Mouse (Mus musculus) olfactory bulb, adult 2 months (tissue): ENCODE measurements around the gene Rpl23a. TPM values are rescaled to one million over a fixed set of nuclear protein-coding genes. Genes with fewer than 3 reads are reported as not detected.

Experiments
- H3K27ac ChIP-seq: fragments of 200-500 bp; 2 replicates; pipeline ENCODE4 v1.5.1; 2012; ENCODE audit warnings: low read depth, low read length; ENCODE audit not compliant: insufficient read depth
- H3K4me1 ChIP-seq: fragments of 200-500 bp; 2 replicates; pipeline ENCODE4 v1.6.1; 2012; ENCODE audit warnings: low read length; ENCODE audit not compliant: control insufficient read depth, insufficient read depth
- H3K4me3 ChIP-seq: fragments of 200-500 bp; 2 replicates; pipeline ENCODE4 v1.5.1; 2012; ENCODE audit warnings: mild to moderate bottlenecking, low read depth, low read length, moderate library complexity; ENCODE audit not compliant: insufficient read depth
- CTCF ChIP-seq: fragments of 200-500 bp; IDR thresholded peaks from 2 replicates; pipeline ENCODE4 v1.5.1; 2012; ENCODE audit warnings: low read depth, mild to moderate bottlenecking, low read length, moderate library complexity; ENCODE audit not compliant: insufficient read depth
- POLR2A ChIP-seq: fragments of 200-500 bp; IDR thresholded peaks from 2 replicates; pipeline ENCODE4 v1.6.1; 2012; ENCODE audit warnings: mild to moderate bottlenecking, low read depth, low read length, moderate library complexity; ENCODE audit not compliant: insufficient read depth
- WGBS: fragments of 180-500 bp; shearing (Covaris S2); methylation state at CpG from one replicate; pipeline ENCODE4 v1.1.7; 2018; 5-methylcytosine and 5-hydroxymethylcytosine counted together
- polyA plus RNA-seq: library from polyadenylated mRNA; stranded (reverse); fragments of >200 nt; gene quantifications from 2 replicates; pipeline ENCODE4 v1.2.4, GENCODE M21; 2012; ENCODE audit warnings: low replicate concordance; ENCODE audit not compliant: missing spikeins, insufficient read depth, insufficient read length

Rpl23a gene
- polyA plus RNA-seq, 1 experiment = not detected

- Histone ChIP-seq H3K4me3 (no peak overlapping the region), H3K27ac (no peak overlapping the region), H3K4me1 (peaks cover 25% of the 10 kb centered on the region)
- 19% methylated on average over 2 of the region's 2 CpGs for WGBS
- TF ChIP-seq POLR2A (no peak), CTCF (peak; percentile 57)
Measured at GRCm38 (mm10) chr11:78159096-78159495, 24.3 kb downstream of the Rpl23a start.

GRCm38 (mm10) chr11:78156156-78156699, 27.2 kb downstream of the Rpl23a start:
- WGBS = 68% methylated on average over 6 of the region's 6 CpGs
- no peak for TF ChIP-seq POLR2A
- TF ChIP-seq CTCF = no peak
- no peak overlapping the region for H3K27ac ChIP-seq
- no peak overlapping the region for H3K4me3 ChIP-seq
- peaks cover 26% of the 10 kb centered on the region for H3K4me1 ChIP-seq

GRCm38 (mm10) chr11:78155674-78156073, 27.7 kb downstream of the Rpl23a start:
- H3K4me1 ChIP-seq = peaks cover 26% of the 10 kb centered on the region
- H3K4me3 ChIP-seq = no peak overlapping the region
- H3K27ac ChIP-seq = no peak overlapping the region
- TF ChIP-seq CTCF (no peak), POLR2A (no peak)
- 71% methylated on average over 5 of the region's 5 CpGs for WGBS

GRCm38 (mm10) chr11:78153778-78154177, 29.6 kb downstream of the Rpl23a start:
- peaks cover 24% of the 10 kb centered on the region for H3K4me1 ChIP-seq
- no peak overlapping the region for H3K4me3 ChIP-seq
- H3K27ac ChIP-seq = peak overlapping the region; percentile 83
- TF ChIP-seq CTCF (no peak), POLR2A (no peak)
- WGBS = 35% methylated on average over 13 of the region's 13 CpGs

- Histone ChIP-seq H3K4me1 (peaks cover 24% of the 10 kb centered on the region), H3K27ac (peak overlapping the region; percentile 83), H3K4me3 (no peak overlapping the region)
- no peak for TF ChIP-seq POLR2A
- no peak for TF ChIP-seq CTCF
- 10% methylated on average over 9 of the region's 9 CpGs for WGBS
Measured at GRCm38 (mm10) chr11:78152299-78153231, 30.8 kb downstream of the Rpl23a start.

GRCm38 (mm10) chr11:78151161-78151560, 32.2 kb downstream of the Rpl23a start:
- no peak for TF ChIP-seq CTCF
- Histone ChIP-seq H3K27ac (no peak overlapping the region), H3K4me3 (no peak overlapping the region), H3K4me1 (peaks cover 27% of the 10 kb centered on the region)
- WGBS = 32% methylated on average over 1 of the region's 1 CpGs

GRCm38 (mm10) chr11:78146707-78147543, 36.5 kb downstream of the Rpl23a start:
- H3K27ac ChIP-seq = no peak overlapping the region
- 80% methylated on average over 6 of the region's 6 CpGs for WGBS
- peaks cover 4% of the 10 kb centered on the region for H3K4me1 ChIP-seq
- TF ChIP-seq POLR2A = no peak
- TF ChIP-seq CTCF = no peak
- no peak overlapping the region for H3K4me3 ChIP-seq

- TF ChIP-seq POLR2A = no peak
- TF ChIP-seq CTCF = no peak
- no peak overlapping the region for H3K27ac ChIP-seq
- WGBS = 83% methylated on average over 5 of the region's 5 CpGs
Measured at GRCm38 (mm10) chr11:78146168-78146567, 37.2 kb downstream of the Rpl23a start.

More at GRCm38 (mm10) chr11:78146168-78146567, 37.2 kb downstream of the Rpl23a start:
- Histone ChIP-seq H3K4me3 (no peak overlapping the region), H3K4me1 (peaks cover 4% of the 10 kb centered on the region)
